Mouse (Mus musculus) bone marrow macrophage, adult 2 months (primary cell): Measurements from ENCODE around the gene Slc30a7.

Experiments used
- CTCF ChIP-seq: IDR thresholded peaks from 2 replicates; pipeline ENCODE4 v1.5.1; 2012; ENCODE audit warnings: low read depth, mild to moderate bottlenecking, low read length, moderate library complexity
- POLR2A ChIP-seq: IDR thresholded peaks from 2 replicates; pipeline ENCODE4 v1.6.1; 2012; ENCODE audit warnings: mild to moderate bottlenecking, low read depth, low read length, borderline replicate concordance

DNA sequence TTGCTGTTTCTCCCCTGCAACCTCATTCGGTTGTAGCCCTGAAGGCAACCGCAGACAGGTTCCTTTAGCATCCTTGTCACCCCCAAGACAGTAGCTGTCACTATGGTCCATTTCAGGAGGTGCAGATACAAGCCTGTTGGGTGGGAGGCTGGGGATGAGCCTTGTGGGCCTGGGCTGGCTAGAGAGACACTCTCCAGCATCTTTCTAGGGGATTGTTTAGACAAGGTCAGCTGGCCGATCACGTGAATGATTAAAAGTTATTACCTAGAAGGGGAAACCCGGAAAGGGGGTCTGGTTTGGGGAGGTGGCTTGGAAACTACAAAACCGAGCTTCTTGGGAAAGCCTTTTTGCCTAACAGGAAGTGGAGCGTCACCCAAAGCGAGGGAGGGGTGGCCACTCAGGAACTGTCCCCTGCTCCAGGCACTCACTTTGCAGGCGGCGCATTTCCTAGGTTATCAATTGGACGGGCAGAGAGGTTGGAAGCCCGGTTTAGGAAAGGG is 785 bp upstream of the Slc30a7 start:
- TF ChIP-seq CTCF: no peak
- no peak for TF ChIP-seq POLR2A
